Mouse (Mus musculus): ENCODE measurements around the gene Ankrd33b.

DNA sequence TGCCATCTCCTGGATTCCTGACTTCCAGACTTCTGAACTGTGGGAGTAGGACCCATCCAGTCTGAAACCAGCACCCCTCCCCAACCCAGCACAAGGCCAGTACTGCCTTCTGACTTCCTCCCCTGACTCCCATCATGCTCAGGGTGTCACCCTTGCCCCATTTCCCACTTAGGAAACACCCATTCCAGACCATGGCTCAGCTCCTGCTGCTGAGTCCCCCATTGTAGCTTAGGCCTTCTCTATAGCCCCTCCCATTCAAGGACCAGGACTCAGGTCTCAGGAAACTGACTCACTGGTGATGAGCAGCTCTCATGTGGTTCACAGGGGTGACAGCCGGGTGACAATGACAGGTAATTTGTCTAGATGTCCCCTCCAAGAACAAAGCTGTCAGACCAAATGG, 25.5 kb downstream of the Ankrd33b start:
- TF ChIP-seq CTCF (IDR thresholded peaks at IDR 0.05; ENCODE audit: extremely low read depth, insufficient read depth, low read length) (no peak), POLR2A (IDR thresholded peaks at IDR 0.05; ENCODE audit: extremely low read depth, insufficient read depth, low read length) (no peak)
